Comparison of ENCODE assay signal across 17 mouse cellular contexts in genomic region chr14:97446793-97447192, GRCm38 (mm10).
DNase-seq lines count a peak whose midpoint lies in the region; ATAC-seq and TF ChIP-seq lines count a peak whose summit lies in the region.
"Had no signal": no experiment of that assay in that cellular context is flagged by ENCODE, and none has a peak within 500 bp of the region (broad histone marks: within the 10 kb centered on the region; RNA-seq: fewer than 3 reads in every experiment).

No protein-coding gene starts in this region.

- H3K9ac ChIP-seq in hindbrain, embryonic 12.5 days: no peak overlapping the region
- H3K9ac ChIP-seq in hindbrain, embryonic 16.5 days (ENCODE audit: low read depth, low read length): no peak overlapping the region
- H3K9ac ChIP-seq in neural tube, embryonic 11.5 days (ENCODE audit: low read length): no peak overlapping the region
- H3K9ac ChIP-seq in stomach, postnatal 0 days (ENCODE audit: low read length): no peak overlapping the region
- H3K9ac ChIP-seq: embryonic facial prominence, embryonic 13.5 days; heart, embryonic 12.5 days; midbrain, embryonic 13.5 days had no signal

- 0 out of 2 replicates have a peak, but pooled peaks have one; percentile 48 for ATAC-seq in hindbrain, embryonic 12.5 days (ENCODE audit: low FRiP score)
- ATAC-seq in hindbrain, embryonic 16.5 days: no peak
- ATAC-seq in neural tube, embryonic 11.5 days (ENCODE audit: insufficient read depth, low FRiP score, low TSS enrichment): peak; percentile 46; the same call in 1 of the 2 replicates
- ATAC-seq in stomach, postnatal 0 days (ENCODE audit: low FRiP score, low TSS enrichment): no peak
- ATAC-seq: midbrain, embryonic 13.5 days had no signal

- TF ChIP-seq EP300 in stomach, postnatal 0 days (optimal IDR thresholded peaks at IDR 0.05): no peak

- 89% methylated on average over 1 of the region's 1 CpGs for WGBS in hindbrain, embryonic 12.5 days
- WGBS in hindbrain, embryonic 16.5 days: 90% methylated on average over 1 of the region's 1 CpGs
- 94% methylated on average over 1 of the region's 1 CpGs for WGBS in neural tube, embryonic 11.5 days
- WGBS in stomach, postnatal 0 days: 84% methylated on average over 1 of the region's 1 CpGs

- no peak for DNase-seq in neural tube, embryonic 11.5 days (ENCODE audit: low spot score)
- DNase-seq in neural tube, embryonic 10.5 days (ENCODE audit: extremely low spot score, low spot score): no peak
- peak; percentile 3 for DNase-seq in c-Kit-positive CD71-negative TER-119-negative erythroid progenitor cells, embryonic 14.5 days (ENCODE audit: low read depth)
- DNase-seq in stomach, postnatal 0 days (ENCODE audit: low spot score): no peak
- no peak for DNase-seq in c-Kit-positive CD71-positive TER-119-positive erythroid progenitor cells, embryonic 14.5 days (ENCODE audit: low spot score)
- no peak for DNase-seq in testis, postnatal 14 days (ENCODE audit: low spot score)
- DNase-seq: cerebellum, adult 9-11 months; gastrocnemius, postnatal 36 days; heart, postnatal 4 days; kidney, adult 18-20 months; thymus, adult 2 months had no signal

- H3K4me2 ChIP-seq in hindbrain, embryonic 12.5 days (replicated peaks): no peak overlapping the region
- no peak overlapping the region for H3K4me2 ChIP-seq in hindbrain, embryonic 16.5 days (ENCODE audit: low read length)
- H3K4me2 ChIP-seq in neural tube, embryonic 11.5 days (ENCODE audit: low read depth): no peak overlapping the region
- no peak overlapping the region for H3K4me2 ChIP-seq in stomach, postnatal 0 days (replicated peaks; ENCODE audit: low read depth)
- H3K4me2 ChIP-seq: embryonic facial prominence, embryonic 13.5 days; heart, embryonic 12.5 days; midbrain, embryonic 13.5 days had no signal

- TF ChIP-seq CTCF in stomach, postnatal 0 days (IDR thresholded peaks at IDR 0.05; ENCODE audit: low read depth): peak; percentile 45

- H3K27me3 ChIP-seq in hindbrain, embryonic 12.5 days: no peaks in the 10 kb centered on the region
- no peaks in the 10 kb centered on the region for H3K27me3 ChIP-seq in hindbrain, embryonic 16.5 days (replicated peaks; ENCODE audit: control insufficient read depth, insufficient read depth, low read length)
- no peaks in the 10 kb centered on the region for H3K27me3 ChIP-seq in neural tube, embryonic 11.5 days (ENCODE audit: control insufficient read depth, insufficient read depth, low read length)
- no peaks in the 10 kb centered on the region for H3K27me3 ChIP-seq in stomach, postnatal 0 days (ENCODE audit: control insufficient read depth, insufficient read depth, low read length)
- H3K27me3 ChIP-seq: embryonic facial prominence, embryonic 13.5 days; heart, embryonic 12.5 days; midbrain, embryonic 13.5 days had no signal

- H3K9me3 ChIP-seq in hindbrain, embryonic 12.5 days (replicated peaks): no peaks in the 10 kb centered on the region
- no peaks in the 10 kb centered on the region for H3K9me3 ChIP-seq in hindbrain, embryonic 16.5 days (ENCODE audit: control insufficient read depth, low read length)
- no peaks in the 10 kb centered on the region for H3K9me3 ChIP-seq in neural tube, embryonic 11.5 days (ENCODE audit: control insufficient read depth, low read length)
- no peaks in the 10 kb centered on the region for H3K9me3 ChIP-seq in stomach, postnatal 0 days (ENCODE audit: control insufficient read depth, low read length)
- H3K9me3 ChIP-seq: embryonic facial prominence, embryonic 13.5 days; forebrain, embryonic 10.5 days; heart, embryonic 12.5 days; midbrain, embryonic 13.5 days had no signal

- no peak overlapping the region for H3K4me3 ChIP-seq in hindbrain, embryonic 12.5 days
- H3K4me3 ChIP-seq in hindbrain, embryonic 16.5 days (ENCODE audit: low read length): no peak overlapping the region
- no peak overlapping the region for H3K4me3 ChIP-seq in neural tube, embryonic 11.5 days (ENCODE audit: low read depth, low read length)
- no peak overlapping the region for H3K4me3 ChIP-seq in stomach, postnatal 0 days (ENCODE audit: low read depth, low read length)
- H3K4me3 ChIP-seq: embryonic facial prominence, embryonic 13.5 days; forebrain, embryonic 10.5 days; heart, embryonic 12.5 days; midbrain, embryonic 13.5 days had no signal

- H3K4me1 ChIP-seq in hindbrain, embryonic 12.5 days: no peaks in the 10 kb centered on the region
- no peaks in the 10 kb centered on the region for H3K4me1 ChIP-seq in hindbrain, embryonic 16.5 days (ENCODE audit: control insufficient read depth, insufficient read depth, low read depth, low read length)
- H3K4me1 ChIP-seq in neural tube, embryonic 11.5 days (ENCODE audit: control insufficient read depth, insufficient read depth, low read length): no peaks in the 10 kb centered on the region
- H3K4me1 ChIP-seq in stomach, postnatal 0 days (replicated peaks; ENCODE audit: control insufficient read depth, insufficient read depth): no peaks in the 10 kb centered on the region
- H3K4me1 ChIP-seq: embryonic facial prominence, embryonic 13.5 days; forebrain, embryonic 10.5 days; heart, embryonic 12.5 days; midbrain, embryonic 13.5 days had no signal

- no peak overlapping the region for H3K27ac ChIP-seq in hindbrain, embryonic 12.5 days
- H3K27ac ChIP-seq in hindbrain, embryonic 16.5 days (ENCODE audit: low read depth, low read length): no peak overlapping the region
- H3K27ac ChIP-seq in neural tube, embryonic 11.5 days (ENCODE audit: low read depth, low read length): no peak overlapping the region
- no peak overlapping the region for H3K27ac ChIP-seq in stomach, postnatal 0 days (replicated peaks)
- H3K27ac ChIP-seq: embryonic facial prominence, embryonic 13.5 days; forebrain, embryonic 10.5 days; midbrain, embryonic 13.5 days had no signal

- no peaks in the 10 kb centered on the region for H3K36me3 ChIP-seq in hindbrain, embryonic 12.5 days
- H3K36me3 ChIP-seq in hindbrain, embryonic 16.5 days (ENCODE audit: control insufficient read depth, insufficient read depth, low read length): no peaks in the 10 kb centered on the region
- no peaks in the 10 kb centered on the region for H3K36me3 ChIP-seq in neural tube, embryonic 11.5 days (ENCODE audit: control insufficient read depth, insufficient read depth, low read length)
- no peaks in the 10 kb centered on the region for H3K36me3 ChIP-seq in stomach, postnatal 0 days (ENCODE audit: control insufficient read depth, insufficient read depth, low read length)
- H3K36me3 ChIP-seq: embryonic facial prominence, embryonic 13.5 days; forebrain, embryonic 10.5 days; heart, embryonic 12.5 days; midbrain, embryonic 13.5 days had no signal

Comparison
In these comparisons a context has a peak if more than half of its experiments do, and no peak if none do; other contexts are left out.
1. ATAC-seq: peak in hindbrain, embryonic 12.5 days (single experiment) and neural tube, embryonic 11.5 days (single experiment); none in hindbrain, embryonic 16.5 days (single experiment) and stomach, postnatal 0 days (single experiment).